Mouse (Mus musculus) layer of hippocampus, adult 9-11 months (tissue): ENCODE results near the gene Midn.

ENCODE experiments used
- DNase-seq: peaks from one replicate; pipeline ENCODE4 v3.0.0; 2022

Midn gene

GRCm38 (mm10) chr10:80144864-80145838, 2.9 kb upstream of the Midn start:
- DNase-seq = peak; percentile 66

GRCm38 (mm10) chr10:80145896-80146295, 2.2 kb upstream of the Midn start:
- DNase-seq = peak; percentile 34

DNA sequence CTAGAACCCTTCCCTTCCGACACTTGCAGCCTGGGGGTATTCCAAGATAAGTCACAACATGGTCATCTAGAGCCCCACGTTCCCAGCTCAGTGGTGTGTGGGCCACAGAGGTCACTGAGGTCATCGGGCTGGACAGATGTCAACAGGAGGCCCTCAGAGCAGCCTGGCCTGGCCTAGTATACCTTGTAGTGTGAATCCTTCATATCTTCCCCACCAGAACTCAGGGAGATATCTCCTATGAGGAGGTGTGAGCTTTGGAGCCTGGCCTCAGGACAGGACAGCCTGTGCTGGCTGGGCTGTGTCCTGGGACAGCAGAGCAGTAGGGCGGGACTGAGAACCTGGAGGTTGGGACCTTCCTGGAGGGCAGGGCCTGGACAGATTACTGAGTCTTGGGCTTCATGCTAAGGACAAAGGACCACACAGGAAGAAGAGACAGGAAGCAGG, 1.5 kb upstream of the Midn start:
- DNase-seq = peak; percentile 49

GRCm38 (mm10) chr10:80147146-80147718, 840 bp upstream of the Midn start:
- DNase-seq = peak; percentile 47

DNA sequence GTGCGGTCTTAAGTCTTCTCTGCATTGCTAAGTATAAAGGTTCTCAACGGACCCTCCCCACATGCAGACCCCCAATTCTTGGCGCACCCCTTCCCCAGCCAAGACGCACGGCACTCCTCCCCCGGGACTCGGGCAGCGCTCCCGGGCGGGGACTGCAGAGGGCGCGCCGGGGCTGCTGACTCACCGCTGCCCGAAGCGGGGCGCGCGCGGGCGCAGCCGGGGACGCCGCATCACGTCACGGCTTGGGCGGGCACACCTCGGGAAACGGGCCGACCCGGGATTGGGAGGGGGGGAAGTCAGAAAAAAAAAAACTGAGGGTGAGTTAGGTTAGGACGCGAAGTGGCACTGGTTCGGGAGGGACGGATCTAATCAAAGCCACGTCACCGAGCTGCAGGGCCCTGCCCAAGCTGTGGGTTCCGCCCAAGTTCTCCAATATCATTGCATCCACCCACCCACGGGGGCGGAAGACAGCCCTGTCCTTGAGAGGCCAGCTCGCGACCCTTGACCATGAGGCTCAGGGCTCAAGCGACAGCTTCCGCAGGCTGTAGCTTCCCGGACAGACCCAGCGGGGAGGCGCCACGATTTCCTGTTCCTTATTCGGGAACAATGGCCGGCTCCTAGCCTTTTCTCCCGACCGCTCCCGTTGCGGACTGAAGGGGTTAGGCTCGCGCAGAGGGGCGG, 678 bp downstream of the Midn start:
- peak; percentile 94 for DNase-seq

- peak; percentile 99 for DNase-seq
These were observed 1.5 kb downstream of the Midn start for GRCm38 (mm10) chr10:80149291-80150225.

DNA sequence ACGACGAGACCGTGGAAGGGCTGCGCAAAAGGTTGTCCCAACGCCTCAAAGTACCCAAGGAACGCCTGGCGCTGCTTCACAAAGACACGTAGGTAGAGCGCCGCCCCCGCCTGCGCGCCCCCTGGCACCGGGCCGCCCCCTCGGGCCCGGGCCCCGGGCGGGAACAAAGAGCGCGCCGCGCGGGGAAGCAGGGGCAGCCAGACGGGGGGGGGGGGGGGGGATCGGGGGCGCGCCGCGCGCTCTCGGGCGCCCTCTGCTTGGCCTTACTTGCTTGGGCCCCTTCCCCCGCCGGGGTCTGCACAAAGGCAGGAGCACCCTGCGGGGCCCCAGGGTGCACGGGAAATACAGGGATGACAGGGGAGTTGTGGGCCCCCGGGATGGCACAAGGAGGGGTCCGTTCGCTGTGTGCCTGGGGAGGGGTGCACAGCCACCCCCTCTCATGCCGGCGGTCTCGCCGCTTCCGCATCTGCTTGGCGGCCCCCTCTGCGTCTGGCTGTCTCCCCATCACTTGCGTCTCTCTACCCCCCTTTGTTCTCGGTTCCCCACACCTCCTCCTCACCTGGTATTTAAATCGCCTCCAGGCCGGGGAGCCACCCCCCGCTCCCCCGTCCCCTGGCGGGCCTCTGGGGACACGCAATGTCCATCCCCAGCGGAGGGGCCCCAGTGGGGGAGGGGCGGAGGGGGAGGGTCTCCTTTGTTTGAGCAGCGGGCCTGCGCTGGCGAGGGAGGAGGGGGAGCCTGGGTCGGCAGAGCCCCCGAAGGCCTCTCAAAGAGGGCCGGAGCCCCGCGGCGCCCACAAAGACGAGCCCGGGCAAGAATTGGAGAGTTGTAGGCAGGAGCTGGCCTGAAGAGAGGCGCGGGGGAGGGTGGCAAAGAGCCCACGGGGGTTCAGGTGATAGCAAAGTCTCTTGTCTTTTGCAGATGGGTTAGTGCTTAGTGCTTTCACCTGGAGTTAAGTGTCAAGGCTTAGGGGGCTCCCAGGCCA, 2.4 kb downstream of the Midn start:
- DNase-seq = peak; percentile 65

GRCm38 (mm10) chr10:80151211-80152034, 3.4 kb downstream of the Midn start:
- peak; percentile 77 for DNase-seq

- no peak for DNase-seq
These were observed 4.2 kb downstream of the Midn start for GRCm38 (mm10) chr10:80152071-80152872.

DNA sequence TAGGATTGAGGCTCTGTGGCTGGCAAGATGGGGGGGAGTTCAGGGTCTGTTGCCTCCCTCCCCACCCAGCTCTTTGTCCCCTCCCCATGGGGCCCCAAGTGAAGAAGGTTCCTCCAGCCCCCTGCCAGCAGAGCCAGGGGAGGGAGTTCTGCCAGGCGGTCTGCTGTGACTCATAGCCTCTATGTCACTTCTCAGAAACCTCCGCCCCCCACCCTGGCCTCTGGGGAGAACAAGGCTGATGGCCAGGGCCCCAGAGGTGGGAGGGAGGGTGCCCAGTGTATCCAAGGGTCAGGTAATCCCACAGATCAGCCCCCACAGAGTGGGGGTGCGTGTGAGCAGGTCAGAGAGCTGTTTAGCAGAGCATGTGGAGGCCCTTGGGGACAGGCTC, 4.8 kb downstream of the Midn start:
- DNase-seq = peak; percentile 60

DNA sequence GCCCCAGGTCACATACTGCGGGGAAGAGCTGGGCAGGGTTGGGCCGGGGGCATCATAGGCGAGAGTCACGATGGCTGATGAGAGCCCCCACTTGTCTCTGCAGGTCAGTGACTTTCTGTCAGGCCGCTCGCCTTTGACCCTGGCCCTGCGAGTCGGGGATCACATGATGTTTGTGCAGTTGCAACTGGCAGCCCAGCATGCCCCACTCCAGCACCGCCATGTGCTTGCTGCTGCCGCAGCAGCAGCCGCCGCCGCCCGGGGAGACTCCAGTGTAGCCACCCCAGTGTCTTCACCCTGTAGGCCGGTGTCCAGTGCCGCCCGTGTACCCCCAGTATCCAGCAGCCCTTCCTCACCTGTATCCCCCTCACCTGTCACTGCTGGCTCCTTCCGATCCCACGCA, 5.6 kb downstream of the Midn start:
- DNase-seq = no peak

DNA sequence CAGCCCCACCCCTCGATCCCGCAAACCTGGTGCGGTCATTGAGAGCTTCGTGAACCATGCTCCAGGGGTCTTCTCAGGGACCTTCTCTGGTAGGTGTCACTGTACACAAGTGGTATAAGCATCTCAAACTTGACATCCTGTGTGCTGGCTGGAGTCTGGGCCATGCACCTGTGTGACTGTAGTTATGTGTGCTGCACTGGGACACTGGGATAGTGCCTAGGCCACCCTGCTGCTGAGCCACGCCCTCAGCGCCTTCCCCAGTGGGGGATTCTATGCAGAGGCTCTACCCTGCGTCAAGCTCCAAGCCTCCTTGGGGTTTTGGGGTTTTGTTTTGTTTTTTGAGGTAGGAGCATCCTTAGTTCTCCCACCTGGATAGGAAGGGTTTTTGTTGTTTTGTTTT, 6.3 kb downstream of the Midn start:
- no peak for DNase-seq

- no peak for DNase-seq
These were observed 7.2 kb downstream of the Midn start for GRCm38 (mm10) chr10:80155277-80155676.

GRCm38 (mm10) chr10:80156002-80156751, 8.1 kb downstream of the Midn start:
- no peak for DNase-seq

DNA sequence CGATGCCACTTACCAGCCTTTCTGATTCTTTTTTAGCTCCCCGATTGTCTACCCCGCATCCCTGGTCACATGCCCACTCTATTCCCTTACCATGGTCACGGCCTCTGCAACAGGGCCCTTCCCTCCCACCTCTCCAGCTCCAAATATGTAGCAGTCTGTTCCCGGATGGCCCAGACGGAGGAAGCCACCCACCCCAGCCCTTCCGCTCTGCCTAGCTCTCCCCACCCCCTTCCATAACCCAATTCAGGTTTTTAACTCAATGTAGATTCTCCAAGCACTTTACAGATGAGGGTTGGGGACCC, 8.6 kb downstream of the Midn start:
- no peak for DNase-seq

GRCm38 (mm10) chr10:80157141-80157929, 9.3 kb downstream of the Midn start:
- DNase-seq = no peak

DNA sequence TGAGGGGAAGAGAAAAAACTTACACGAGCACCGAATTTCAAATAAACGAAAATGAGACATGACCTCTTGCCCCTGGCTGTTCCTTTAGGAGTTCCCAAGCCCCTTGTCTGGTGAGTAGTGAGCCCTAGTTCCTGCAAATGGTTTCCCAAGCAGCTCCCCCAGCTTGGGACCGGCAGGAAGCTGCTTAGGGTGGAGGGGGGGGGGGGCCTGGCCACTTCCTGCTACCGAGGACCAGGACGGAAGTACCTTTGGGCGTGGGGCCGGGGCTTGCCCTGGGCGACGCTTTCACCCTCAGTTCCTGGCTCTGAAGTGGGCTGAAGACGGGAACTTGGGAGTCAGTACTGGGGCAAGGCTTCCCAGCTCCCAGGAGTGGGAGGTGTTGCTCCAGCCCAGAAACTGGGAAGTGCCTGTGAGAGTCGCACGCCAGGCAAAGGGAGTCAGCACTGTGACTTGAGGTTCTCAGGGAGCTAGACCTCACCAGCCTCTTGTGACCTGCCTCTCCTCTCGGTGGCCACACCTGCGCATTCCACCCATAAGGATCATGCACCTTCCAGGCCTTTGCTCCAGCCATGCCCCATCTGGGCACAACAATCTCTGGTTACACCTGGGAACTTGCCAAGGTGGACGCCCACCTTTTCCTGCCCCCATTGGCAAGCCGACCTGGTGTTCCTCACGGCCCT, 10.4 kb downstream of the Midn start:
- no peak for DNase-seq
